Mouse (Mus musculus) E14TG2a.4 (cell line): ENCODE measurements around the gene Slc5a11.

Experiments used
- CTCF ChIP-seq: conservative IDR thresholded peaks from 2 replicates; pipeline ENCODE4 v1.5.1; 2014; ENCODE audit warnings: low read length
- NANOG ChIP-seq: IDR thresholded peaks from 2 replicates; pipeline ENCODE4 v1.6.1; 2014; ENCODE audit warnings: borderline replicate concordance, low read length, mixed read lengths
- POU5F1 ChIP-seq: IDR thresholded peaks from 2 replicates; pipeline ENCODE4 v1.6.1; 2014; ENCODE audit warnings: low read length, borderline replicate concordance

DNA sequence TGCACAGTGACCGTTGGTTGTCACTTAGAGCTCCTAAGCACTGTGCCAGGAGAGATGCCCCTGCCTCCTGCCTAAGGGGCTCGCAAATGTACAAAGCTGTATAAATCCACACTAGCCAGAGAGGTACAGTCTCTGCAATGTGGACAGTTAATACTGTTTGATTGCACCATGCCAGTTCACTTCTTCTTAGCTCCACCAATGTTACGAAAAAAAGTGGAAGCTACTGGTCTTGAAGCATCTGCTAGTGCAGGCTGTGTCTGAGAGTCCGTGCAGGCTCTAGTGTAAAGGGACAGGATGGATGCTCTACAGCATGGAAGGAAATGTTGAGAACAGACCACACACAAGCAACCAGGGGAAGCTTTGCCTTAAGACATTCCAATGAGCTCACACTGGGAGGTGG is 62.0 kb downstream of the Slc5a11 start:
- TF ChIP-seq CTCF = no peak
- no peak for TF ChIP-seq NANOG
- TF ChIP-seq POU5F1 = no peak
